Mouse (Mus musculus) forebrain, embryonic 10.5 days (tissue): ENCODE measurements around the gene Mnat1. TPM values are rescaled to one million over a fixed set of nuclear protein-coding genes. Genes with fewer than 3 reads are reported as not detected.

ENCODE experiments used
- DNase-seq: peaks from one replicate; pipeline ENCODE4 v3.0.0-alpha.2; 2017; ENCODE audit warnings: low spot score; ENCODE audit errors: extremely low spot score
- H3K27ac ChIP-seq: fragments of 300-500 bp; sonication (generic); 2 replicates; pipeline ENCODE4 v1.5.1; 2016; ENCODE audit warnings: mild to moderate bottlenecking
- H3K27me3 ChIP-seq: fragments of 300-500 bp; sonication (generic); 2 replicates; pipeline ENCODE4 v1.6.1; 2016; ENCODE audit warnings: mild to moderate bottlenecking; ENCODE audit not compliant: poor library complexity, severe bottlenecking
- H3K36me3 ChIP-seq: fragments of 300-500 bp; sonication (generic); replicated peaks from 2 replicates; pipeline ENCODE4 v1.6.1; 2016; ENCODE audit warnings: mild to moderate bottlenecking, moderate library complexity
- H3K4me1 ChIP-seq: fragments of 300-500 bp; sonication (generic); 2 replicates; pipeline ENCODE4 v1.6.1; 2016
- H3K4me3 ChIP-seq: fragments of 300-500 bp; sonication (generic); 2 replicates; pipeline ENCODE4 v1.5.1; 2016; ENCODE audit warnings: mild to moderate bottlenecking, moderate library complexity
- H3K9me3 ChIP-seq: fragments of 300-500 bp; sonication (generic); 2 replicates; pipeline ENCODE4 v1.6.1; 2016; ENCODE audit warnings: mild to moderate bottlenecking, moderate library complexity
- WGBS: fragments of 180-500 bp; shearing (Covaris S2); methylation state at CpG from one replicate; pipeline ENCODE4 v1.1.7; 2016; 5-methylcytosine and 5-hydroxymethylcytosine counted together
- polyA plus RNA-seq: library from polyadenylated mRNA; unstranded; fragments of >200 nt; fragmentation: Nextera tagmentation; extraction: Ambion mirVana; gene quantifications from 2 replicates; pipeline ENCODE4 v1.2.1, GENCODE M21; 2016

Mnat1 gene
- polyA plus RNA-seq, 1 experiment from 2014 or later, result 35.8 TPM

GRCm38 (mm10) chr12:73304636-73305035 is 181.1 kb downstream of the Mnat1 start:
- Histone ChIP-seq H3K36me3 (peaks cover 6% of the 10 kb centered on the region), H3K9me3 (no peaks in the 10 kb centered on the region), H3K4me3 (no peak overlapping the region), H3K4me1 (no peaks in the 10 kb centered on the region), H3K27ac (no peak overlapping the region), H3K27me3 (no peaks in the 10 kb centered on the region)
- no peak for DNase-seq
- 88% methylated on average over 4 of the region's 4 CpGs for WGBS

DNA sequence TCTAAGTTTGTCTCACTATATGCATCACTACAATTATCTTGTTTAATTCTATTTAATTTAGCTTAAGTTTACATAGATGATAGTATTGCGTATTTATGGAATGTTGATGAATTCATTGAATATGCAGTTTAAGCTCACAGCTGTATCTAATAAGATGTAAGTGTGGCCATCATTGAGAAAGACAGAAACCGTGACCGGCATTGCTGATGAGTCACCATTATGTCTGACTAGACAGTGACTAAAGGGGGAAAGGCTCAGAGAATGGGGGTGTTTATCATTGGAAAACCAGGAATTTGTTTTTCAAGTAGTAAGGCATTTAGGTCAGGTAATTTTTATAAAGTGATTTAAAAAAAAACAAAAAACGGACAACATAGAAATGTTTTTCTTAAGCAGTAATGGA is 184.2 kb downstream of the Mnat1 start:
- no peak overlapping the region for H3K27ac ChIP-seq
- H3K36me3 ChIP-seq, result peaks cover 12% of the 10 kb centered on the region; the same call in 1 of the 2 replicates
- H3K4me3 ChIP-seq, result no peak overlapping the region
- WGBS, result 94% methylated on average over 4 of the region's 4 CpGs
- H3K9me3 ChIP-seq, result no peaks in the 10 kb centered on the region
- no peaks in the 10 kb centered on the region for H3K4me1 ChIP-seq
- H3K27me3 ChIP-seq, result no peaks in the 10 kb centered on the region
- DNase-seq, result no peak

- Histone ChIP-seq H3K27me3 (no peaks in the 10 kb centered on the region), H3K9me3 (no peaks in the 10 kb centered on the region), H3K36me3 (peaks cover 12% of the 10 kb centered on the region; the same call in 1 of the 2 replicates), H3K4me1 (no peaks in the 10 kb centered on the region), H3K27ac (no peak overlapping the region), H3K4me3 (no peak overlapping the region)
- WGBS, result 87% methylated on average over 2 of the region's 2 CpGs
- no peak for DNase-seq
These were observed 185.2 kb downstream of the Mnat1 start for GRCm38 (mm10) chr12:73308711-73309110.

DNA sequence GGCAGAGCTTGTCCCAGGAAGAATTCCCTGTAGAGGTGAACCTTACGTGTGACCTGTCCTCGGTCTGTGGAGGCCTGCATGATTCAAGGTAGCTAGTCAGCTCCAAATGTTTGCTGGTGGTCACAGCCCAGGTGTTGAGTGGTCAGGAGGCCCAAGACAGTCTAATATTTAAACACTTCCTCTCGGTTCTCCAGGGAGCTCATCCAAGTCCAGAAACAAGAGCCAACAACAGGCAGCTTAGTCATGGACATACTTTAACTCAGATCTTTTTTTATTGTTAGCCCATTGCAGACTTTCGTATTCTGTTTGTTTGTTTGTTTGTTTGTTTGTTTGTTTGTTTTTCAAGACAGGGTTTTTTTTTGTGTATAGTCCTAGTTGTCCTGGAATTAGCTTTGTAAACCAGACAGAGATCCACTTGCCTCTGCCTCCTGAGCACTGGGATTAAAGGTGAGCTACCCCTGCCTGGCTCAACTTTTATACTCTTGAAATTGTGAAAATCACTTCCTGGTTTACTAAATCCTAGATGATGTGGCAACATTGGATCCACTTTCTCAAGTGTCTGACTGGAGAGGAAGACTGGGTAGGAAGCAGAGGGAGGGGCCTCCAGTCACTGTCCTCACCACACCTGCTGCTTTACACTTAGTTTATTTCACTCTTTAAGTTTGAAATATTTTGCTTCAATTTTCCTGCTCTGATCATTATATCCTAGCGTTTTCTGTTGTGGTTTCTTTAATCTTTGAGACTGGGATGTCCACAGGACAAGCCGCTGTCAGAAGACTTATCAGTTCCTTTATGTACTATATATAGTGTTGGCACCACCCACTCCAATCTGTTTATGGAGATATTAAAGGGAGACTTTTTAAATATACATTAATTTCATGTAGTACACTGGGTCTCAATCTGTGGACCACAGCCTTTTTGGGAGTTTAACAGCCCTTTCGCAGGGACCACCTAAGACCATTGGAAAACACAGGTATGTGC is 194.5 kb downstream of the Mnat1 start:
- WGBS, result 91% methylated on average over 7 of the region's 7 CpGs
- H3K4me1 ChIP-seq, result peaks cover 9% of the 10 kb centered on the region
- H3K9me3 ChIP-seq, result no peaks in the 10 kb centered on the region
- peaks cover 9% of the 10 kb centered on the region for H3K36me3 ChIP-seq
- H3K27me3 ChIP-seq, result no peaks in the 10 kb centered on the region
- no peak for DNase-seq
- no peak overlapping the region for H3K27ac ChIP-seq
- H3K4me3 ChIP-seq, result no peak overlapping the region

Other genes starting within 250 kb of the Mnat1 start
- 3.2 and 8.0 TPM in 2 replicates for gene Six6, start 183.8 kb upstream of the Mnat1 start, polyA plus RNA-seq
- 2.6 and 3.8 TPM in 2 replicates for gene 4930447C04Rik, start 182.9 kb upstream of the Mnat1 start, polyA plus RNA-seq
- gene Six1, start 69.8 kb upstream of the Mnat1 start, polyA plus RNA-seq, result 10.7 and 11.4 TPM in 2 replicates
- 7.0 and 7.6 TPM in 2 replicates for gene Six4, start 10.3 kb upstream of the Mnat1 start, polyA plus RNA-seq
- 22.2 and 25.0 TPM in 2 replicates for gene Trmt5, start 163.0 kb downstream of the Mnat1 start, polyA plus RNA-seq
- gene Slc38a6, start 163.1 kb downstream of the Mnat1 start, polyA plus RNA-seq, result 8.9 and 10.5 TPM in 2 replicates